Mouse (Mus musculus) kidney, adult 10 weeks (tissue): ENCODE measurements around the gene Ocrl. TPM values are rescaled to one million over a fixed set of nuclear protein-coding genes. Genes with fewer than 3 reads are reported as not detected.

Experiments
- polyA plus RNA-seq: library from polyadenylated mRNA; stranded (reverse); fragments of 350-450 nt; fragmentation: Illumina TruSeq; extraction: RNeasy Lipid Tissue Mini Kit (QIAGEN cat#74804); gene quantifications from one replicate; pipeline ENCODE4 v1.2.3, GENCODE M21; 2014; ENCODE audit warnings: low read depth, low replicate concordance

Ocrl gene
- 23.9 TPM for polyA plus RNA-seq

GRCm38 (mm10) chrX:47912306-47912792 is at the start of gene Ocrl:
Ocrl (plus strand) TSS chrX:47912387.

GRCm38 (mm10) chrX:47892431-47893024 is 19.7 kb upstream of the Ocrl start, which contains the start of gene Smarca1:
Smarca1 (minus strand) TSS chrX:47892974.

Other genes starting within 250 kb of the Ocrl start
- gene Smarca1, start 19.4 kb upstream of the Ocrl start, polyA plus RNA-seq, result 3.8 TPM
- 13.5 TPM for gene Apln, start 122.5 kb downstream of the Ocrl start, polyA plus RNA-seq
- 4.6 TPM for gene Xpnpep2, start 196.3 kb downstream of the Ocrl start, polyA plus RNA-seq
- 0.20 TPM for gene Sash3, start 234.0 kb downstream of the Ocrl start, polyA plus RNA-seq